Mouse (Mus musculus) urinary bladder, postnatal 0 days (tissue): ENCODE measurements around the gene Gm7945. TPM values are rescaled to one million over a fixed set of nuclear protein-coding genes. Genes with fewer than 3 reads are reported as not detected.

Source experiments
- polyA plus RNA-seq: library from polyadenylated mRNA; unstranded; fragments of >200 nt; fragmentation: Nextera tagmentation; extraction: Ambion mirVana; gene quantifications from 2 replicates; pipeline ENCODE4 v1.2.1, GENCODE M21; 2015

Gene Gm7945
- not detected in 2 replicates for polyA plus RNA-seq

DNA sequence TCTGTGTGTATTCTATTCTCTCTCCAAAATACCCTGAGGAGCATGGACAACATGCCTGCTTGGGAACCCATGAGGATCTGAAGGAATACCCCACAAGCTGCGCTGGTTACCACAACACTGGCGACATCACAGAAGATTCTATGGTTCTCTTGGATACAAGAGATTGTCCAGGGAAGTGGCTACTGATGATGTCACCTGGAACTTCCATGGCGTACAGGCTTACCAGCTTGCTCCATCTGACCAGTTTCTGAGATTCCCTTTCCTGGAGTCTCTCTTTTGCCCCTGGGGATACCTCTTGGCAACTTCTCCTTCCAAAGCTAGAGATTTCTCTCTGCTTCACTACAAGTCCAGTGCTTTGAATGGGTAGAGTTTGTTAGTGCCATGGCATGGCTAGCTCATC lies at the start of gene Gm7945:
Gm7945 (minus strand) TSS at position 101 of the 400 bp plus-strand sequence.

GRCm38 (mm10) chr14:41408181-41408580 lies 22.0 kb upstream of the Gm7945 start, which contains the start of gene Gm6482:
TSS of gene Gm6482 (minus strand) at chr14:41408281.

GRCm38 (mm10) chr14:41348309-41348708 lies 37.9 kb downstream of the Gm7945 start, which contains the start of gene Gm5798:
TSS of gene Gm5798 (plus strand) at chr14:41348609.

Other genes with a start within 250 kb of the Gm7945 start
- gene Mbl1, start 234.9 kb downstream of the Gm7945 start, polyA plus RNA-seq, result not detected in 2 replicates
- not detected in 2 replicates for gene Sftpd, start 201.2 kb downstream of the Gm7945 start, polyA plus RNA-seq
- not detected in 2 replicates for gene Gm2832, start 107.6 kb downstream of the Gm7945 start, polyA plus RNA-seq
- not detected in 2 replicates for gene Gm5798, start 37.8 kb downstream of the Gm7945 start, polyA plus RNA-seq
- gene Gm6482, start 21.9 kb upstream of the Gm7945 start, polyA plus RNA-seq, result not detected in 2 replicates
- not detected in 2 replicates for gene Gm7954, start 67.1 kb upstream of the Gm7945 start, polyA plus RNA-seq
- gene Gm3486, start 103.1 kb upstream of the Gm7945 start, polyA plus RNA-seq, result not detected in 2 replicates
- gene Gm7970, start 169.2 kb upstream of the Gm7945 start, polyA plus RNA-seq, result not detected in 2 replicates
- not detected in 2 replicates for gene 1700049E17Rik2, start 186.8 kb upstream of the Gm7945 start, polyA plus RNA-seq
- gene Gm3072, start 238.2 kb upstream of the Gm7945 start, polyA plus RNA-seq, result not detected in 2 replicates